Mouse (Mus musculus): ENCODE measurements at regions not wholly inside any gene's neighbourhood (a gene's known extent, or its start where the extent isn't known, plus 50 kb on each side); places are given as distances from the start of the nearest gene placed in this dataset.

DNA sequence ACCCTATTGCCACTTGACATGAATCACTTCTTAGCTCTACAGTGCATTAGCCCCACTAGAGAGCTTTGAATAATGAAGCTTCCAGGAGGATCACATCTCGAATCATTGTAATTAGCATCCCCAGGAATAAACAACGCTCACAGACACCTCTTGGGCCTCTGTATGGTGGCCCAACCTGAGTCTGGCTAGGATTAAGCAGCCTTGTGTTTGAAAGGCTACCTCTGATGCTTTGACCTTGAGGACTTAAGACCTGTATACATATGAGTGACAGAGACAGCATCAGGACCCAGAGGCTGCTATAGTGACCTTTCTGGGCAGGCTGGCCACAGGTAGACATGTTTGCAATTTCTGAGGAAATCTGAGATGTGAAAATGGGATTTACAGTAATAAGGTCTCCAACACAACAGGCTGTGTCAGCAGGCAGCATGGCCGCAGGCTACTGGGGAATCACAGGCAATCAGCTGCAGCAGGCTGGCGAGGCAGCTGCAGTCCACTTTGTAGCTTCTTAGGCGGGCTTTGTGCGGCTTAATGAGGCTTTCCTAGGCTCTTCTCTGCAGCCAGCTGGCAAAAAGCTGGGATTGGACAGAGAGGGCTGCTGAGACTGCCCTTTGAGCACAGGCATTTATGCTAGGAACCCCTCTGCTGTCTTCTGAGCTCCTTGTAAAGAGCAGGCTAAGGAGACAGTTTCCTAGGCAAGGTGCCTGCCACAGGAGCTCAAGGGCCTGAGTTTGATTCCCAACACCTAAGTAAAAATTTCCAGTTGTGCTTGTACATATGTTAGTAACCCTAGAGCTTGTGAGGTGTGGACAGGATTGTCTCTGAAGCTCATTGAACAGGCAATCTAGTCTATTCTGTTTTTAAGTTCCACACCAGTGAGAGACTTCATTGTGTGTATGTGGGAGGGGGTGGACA, 768.1 kb upstream of the Auts2 start:
- no peaks in the 10 kb centered on the region for H3K36me3 ChIP-seq
- 16% methylated on average over 6 of the region's 6 CpGs for WGBS
- peak; percentile 81 for ATAC-seq

DNA sequence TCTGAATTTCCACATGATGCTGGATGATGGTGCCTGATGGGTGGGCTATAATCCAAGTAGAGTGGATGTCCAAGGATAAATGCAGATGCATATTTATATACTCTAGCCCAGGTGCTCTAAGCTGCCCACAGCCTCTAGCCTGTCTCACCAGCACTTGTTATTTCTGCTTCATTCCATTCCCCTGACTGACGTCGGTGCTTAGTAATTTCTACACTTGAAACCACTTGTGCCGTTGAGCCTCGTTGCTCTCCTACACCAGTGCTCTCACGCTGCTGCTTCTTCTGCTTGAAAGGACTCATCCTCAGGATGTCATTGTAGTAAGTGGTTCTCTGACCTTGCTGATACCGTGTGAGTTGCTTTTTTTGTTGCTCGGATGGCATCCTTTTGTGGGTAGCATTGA, 724.7 kb upstream of the Auts2 start:
- no peak for ATAC-seq
- WGBS = 70% methylated on average over 7 of the region's 7 CpGs

More for the DNA sequence above, 768.1 kb upstream of the Auts2 start:
- Histone ChIP-seq H3K4me3 (replicated peaks) (no peak overlapping the region), H3K27ac (peak overlapping the region; percentile 67), H3K9me3 (no peaks in the 10 kb centered on the region), H3K4me1 (replicated peaks) (peaks cover 16% of the 10 kb centered on the region), H3K9ac (replicated peaks) (no peak overlapping the region), H3K27me3 (no peaks in the 10 kb centered on the region), H3K4me2 (replicated peaks) (no peak overlapping the region)

DNA sequence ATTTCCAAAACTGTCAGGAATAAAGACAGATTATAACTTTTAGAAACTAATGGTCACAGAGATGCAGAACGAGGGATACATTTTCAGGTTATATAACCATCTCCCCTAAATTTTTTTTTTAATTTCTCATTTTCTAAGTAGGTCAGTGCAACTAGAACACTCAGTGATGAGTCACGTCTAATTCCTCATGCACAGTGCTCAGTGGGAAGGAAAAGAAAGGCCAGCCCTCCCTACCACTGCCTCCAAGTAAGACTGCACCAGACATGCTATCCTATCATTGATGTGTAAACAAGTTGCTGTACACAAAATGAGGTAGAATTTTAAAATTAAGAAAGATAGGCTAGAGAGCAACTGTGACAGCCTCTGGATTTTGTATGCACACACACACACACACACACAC, 724.2 kb upstream of the Auts2 start:
- H3K27ac ChIP-seq = no peak overlapping the region
- no peak overlapping the region for H3K4me2 ChIP-seq (replicated peaks)
- no peaks in the 10 kb centered on the region for H3K4me1 ChIP-seq (replicated peaks)
- no peaks in the 10 kb centered on the region for H3K27me3 ChIP-seq
- H3K4me3 ChIP-seq (replicated peaks) = no peak overlapping the region
- H3K9ac ChIP-seq (replicated peaks) = no peak overlapping the region
- no peak for ATAC-seq
- H3K36me3 ChIP-seq = no peaks in the 10 kb centered on the region
- no peaks in the 10 kb centered on the region for H3K9me3 ChIP-seq
- WGBS = 76% methylated on average over 2 of the region's 2 CpGs

More for the DNA sequence above, 724.7 kb upstream of the Auts2 start:
- H3K27ac ChIP-seq = no peak overlapping the region
- no peak overlapping the region for H3K9ac ChIP-seq (replicated peaks)
- H3K36me3 ChIP-seq = no peaks in the 10 kb centered on the region
- H3K4me3 ChIP-seq (replicated peaks) = no peak overlapping the region
- H3K4me1 ChIP-seq (replicated peaks) = no peaks in the 10 kb centered on the region
- no peaks in the 10 kb centered on the region for H3K9me3 ChIP-seq
- H3K27me3 ChIP-seq = no peaks in the 10 kb centered on the region
- H3K4me2 ChIP-seq (replicated peaks) = no peak overlapping the region

DNA sequence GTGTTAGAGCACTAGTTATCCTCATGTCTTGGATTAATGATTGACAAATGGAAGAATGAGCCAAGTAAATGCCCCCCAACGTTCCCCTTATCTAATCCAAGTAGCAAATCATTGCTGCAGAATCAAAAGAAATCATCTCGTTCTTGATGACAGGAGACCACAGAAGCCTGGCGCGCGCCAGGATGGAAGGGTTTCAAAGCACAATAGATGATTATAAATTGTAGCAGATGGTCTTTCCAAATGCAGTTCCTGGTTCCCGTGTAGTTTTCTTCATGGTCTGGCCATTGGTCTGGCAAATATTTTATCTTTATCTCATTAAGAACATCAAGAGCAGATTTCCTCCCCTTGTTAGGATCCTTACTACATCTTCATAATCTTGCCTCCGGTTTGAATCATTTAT, 721.8 kb upstream of the Auts2 start:
- no peak overlapping the region for H3K4me2 ChIP-seq (replicated peaks)
- H3K27me3 ChIP-seq = no peaks in the 10 kb centered on the region
- H3K4me1 ChIP-seq (replicated peaks) = no peaks in the 10 kb centered on the region
- no peaks in the 10 kb centered on the region for H3K9me3 ChIP-seq
- no peak overlapping the region for H3K4me3 ChIP-seq (replicated peaks)
- ATAC-seq = no peak
- no peak overlapping the region for H3K9ac ChIP-seq (replicated peaks)
- H3K27ac ChIP-seq = no peak overlapping the region
- WGBS = 65% methylated on average over 7 of the region's 7 CpGs
- no peaks in the 10 kb centered on the region for H3K36me3 ChIP-seq

DNA sequence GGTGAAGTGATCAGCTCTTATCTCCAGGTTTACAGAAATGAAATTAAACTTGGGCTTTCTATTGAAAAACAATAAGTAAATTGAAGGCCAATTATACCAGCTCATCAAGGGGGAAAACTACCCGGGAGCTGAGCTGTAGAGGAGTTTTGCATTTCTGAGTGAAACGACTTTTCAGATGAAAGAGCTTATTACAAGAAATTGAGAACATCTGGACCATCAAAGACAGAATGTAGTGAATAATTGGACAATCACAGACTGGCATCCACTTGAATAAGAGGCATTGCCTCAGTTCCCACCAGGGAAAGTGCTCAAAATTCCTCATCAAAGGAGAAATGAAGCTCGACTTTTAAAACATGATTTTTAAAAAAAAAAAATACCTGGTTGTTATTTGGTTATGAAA, 675.7 kb upstream of the Auts2 start:
- Histone ChIP-seq H3K9me3 (no peaks in the 10 kb centered on the region), H3K36me3 (no peaks in the 10 kb centered on the region), H3K4me3 (replicated peaks) (no peak overlapping the region), H3K4me1 (replicated peaks) (no peaks in the 10 kb centered on the region), H3K27me3 (no peaks in the 10 kb centered on the region), H3K9ac (replicated peaks) (no peak overlapping the region), H3K27ac (no peak overlapping the region), H3K4me2 (replicated peaks) (no peak overlapping the region)
- no peak for ATAC-seq
- WGBS = 70% methylated on average over 3 of the region's 3 CpGs

DNA sequence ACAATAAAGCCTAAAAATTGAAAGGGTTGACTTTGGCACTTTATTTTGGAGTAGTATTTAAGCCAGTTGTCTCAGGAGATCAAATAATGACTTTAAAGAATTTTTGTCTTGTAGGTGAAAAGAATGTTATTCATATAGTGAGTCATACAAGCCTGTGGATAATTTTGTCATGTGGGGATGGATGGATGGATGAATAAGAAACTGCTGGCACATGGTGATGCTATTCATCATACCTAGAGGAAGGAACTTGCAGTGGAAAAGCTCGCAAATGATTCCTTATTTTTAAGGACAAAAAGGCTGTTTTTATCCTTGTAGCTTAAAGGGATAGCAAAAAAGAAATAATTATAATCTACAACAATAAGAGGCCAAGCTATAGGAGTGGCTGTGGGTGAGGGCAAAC, 655.4 kb upstream of the Auts2 start:
- Histone ChIP-seq H3K4me3 (replicated peaks) (no peak overlapping the region), H3K9ac (replicated peaks) (no peak overlapping the region), H3K9me3 (no peaks in the 10 kb centered on the region), H3K36me3 (no peaks in the 10 kb centered on the region), H3K4me2 (replicated peaks) (no peak overlapping the region), H3K27me3 (no peaks in the 10 kb centered on the region), H3K27ac (no peak overlapping the region), H3K4me1 (replicated peaks) (no peaks in the 10 kb centered on the region)
- ATAC-seq = no peak
- WGBS = 91% methylated on average over 1 of the region's 1 CpGs

DNA sequence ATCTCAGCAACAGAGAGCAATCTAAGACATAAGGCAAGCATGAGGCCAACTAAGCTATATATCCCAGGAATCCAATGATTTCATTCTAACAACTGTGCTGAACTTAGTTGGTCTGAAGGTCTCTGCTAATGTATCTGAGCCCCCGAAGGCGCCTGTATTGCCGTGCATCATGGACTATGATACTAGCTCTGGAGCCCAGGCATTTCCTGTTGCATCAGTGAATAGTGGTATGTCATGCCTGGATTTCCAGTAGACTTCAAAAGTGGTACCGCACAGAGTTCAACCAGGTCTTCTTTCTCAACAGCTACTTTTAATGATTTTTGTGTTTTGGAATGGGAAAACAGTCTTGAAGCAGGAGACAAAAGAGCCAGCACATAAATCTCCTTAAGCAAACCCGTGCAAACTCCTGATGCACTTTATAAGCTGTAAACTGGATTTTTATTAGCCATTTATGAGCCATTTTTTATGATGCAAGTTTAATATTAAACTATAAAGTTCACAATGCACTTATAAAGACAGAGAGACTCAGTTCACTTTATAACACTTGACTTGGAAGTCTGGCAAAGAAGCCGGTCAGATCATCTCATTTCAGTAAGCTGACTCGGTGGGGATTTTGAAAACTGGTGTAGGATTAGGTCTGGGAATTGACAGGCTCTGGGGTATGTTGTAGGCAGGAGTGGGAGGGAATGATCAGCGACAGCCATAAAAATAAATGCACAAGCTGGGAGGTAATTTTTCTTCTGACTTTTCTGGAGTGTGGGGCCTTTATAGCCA, 646.8 kb upstream of the Auts2 start:
- H3K9ac ChIP-seq (replicated peaks) = no peak overlapping the region
- H3K9me3 ChIP-seq = no peaks in the 10 kb centered on the region
- no peak overlapping the region for H3K27ac ChIP-seq
- WGBS = 88% methylated on average over 8 of the region's 8 CpGs
- no peak overlapping the region for H3K4me3 ChIP-seq (replicated peaks)
- no peaks in the 10 kb centered on the region for H3K27me3 ChIP-seq
- no peak for ATAC-seq
- H3K4me1 ChIP-seq (replicated peaks) = no peaks in the 10 kb centered on the region
- no peak overlapping the region for H3K4me2 ChIP-seq (replicated peaks)
- H3K36me3 ChIP-seq = no peaks in the 10 kb centered on the region

DNA sequence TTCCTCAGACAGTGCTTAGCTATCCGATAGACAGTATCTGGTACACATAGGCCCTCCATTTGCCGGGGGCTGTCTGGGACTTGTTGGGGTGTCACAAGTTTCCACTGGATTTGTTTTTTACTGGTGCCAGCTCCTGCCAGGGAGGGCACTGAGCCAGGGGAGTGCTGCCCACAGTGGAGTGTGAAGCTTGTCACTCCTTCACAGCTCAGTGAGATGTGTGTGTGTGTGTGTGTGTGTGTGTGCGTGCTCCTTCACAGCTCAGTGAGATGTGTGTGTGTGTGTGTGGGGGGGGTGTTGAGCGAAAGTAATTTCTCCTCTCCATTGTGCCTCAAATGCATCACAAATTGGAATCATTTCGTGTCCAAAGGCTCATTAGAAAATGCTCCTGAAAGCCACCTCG, 632.5 kb upstream of the Auts2 start:
- no peak overlapping the region for H3K9ac ChIP-seq (replicated peaks)
- H3K4me2 ChIP-seq (replicated peaks) = no peak overlapping the region
- no peaks in the 10 kb centered on the region for H3K9me3 ChIP-seq
- H3K27me3 ChIP-seq = no peaks in the 10 kb centered on the region
- no peaks in the 10 kb centered on the region; the same call in 1 of the 2 replicates for H3K4me1 ChIP-seq (replicated peaks)
- WGBS = 94% methylated on average over 6 of the region's 6 CpGs
- ATAC-seq = no peak
- no peaks in the 10 kb centered on the region for H3K36me3 ChIP-seq
- no peak overlapping the region for H3K4me3 ChIP-seq (replicated peaks)
- no peak overlapping the region for H3K27ac ChIP-seq

DNA sequence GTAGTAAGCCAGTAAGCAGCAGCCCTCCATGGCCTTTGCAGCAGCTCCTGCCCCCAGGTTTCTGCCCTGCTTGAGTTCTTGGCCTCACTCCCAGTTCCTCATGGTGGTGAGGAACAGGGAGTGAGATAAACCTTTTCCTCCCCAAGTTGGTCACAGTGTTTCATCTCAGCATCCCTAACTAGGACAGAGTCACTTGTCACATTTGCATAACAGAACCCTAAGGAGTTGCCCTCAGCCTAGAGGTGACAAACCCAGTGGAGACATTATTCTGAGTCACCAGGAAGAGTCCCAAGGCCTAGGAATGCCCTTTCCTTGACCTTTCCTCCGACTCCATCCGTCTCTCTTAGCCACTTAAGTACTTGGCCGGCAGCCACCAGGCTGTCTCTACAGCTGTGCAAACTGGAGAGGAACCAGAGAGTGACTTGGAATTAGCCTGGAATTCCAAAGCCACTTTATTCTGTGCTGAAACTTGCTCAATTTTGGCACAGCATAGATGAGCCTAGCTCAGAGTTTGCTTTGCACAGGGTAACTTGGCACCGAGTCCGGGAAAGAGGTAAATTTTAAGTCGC, 630.1 kb upstream of the Auts2 start:
- Histone ChIP-seq H3K27ac (no peak overlapping the region), H3K9me3 (no peaks in the 10 kb centered on the region), H3K27me3 (no peaks in the 10 kb centered on the region), H3K4me2 (replicated peaks) (no peak overlapping the region), H3K4me1 (replicated peaks) (no peaks in the 10 kb centered on the region; the same call in 1 of the 2 replicates), H3K4me3 (replicated peaks) (no peak overlapping the region), H3K36me3 (no peaks in the 10 kb centered on the region), H3K9ac (replicated peaks) (no peak overlapping the region)
- ATAC-seq = 0 out of 2 replicates have a peak, but pooled peaks have one; percentile 40
- WGBS = 55% methylated on average over 6 of the region's 6 CpGs

DNA sequence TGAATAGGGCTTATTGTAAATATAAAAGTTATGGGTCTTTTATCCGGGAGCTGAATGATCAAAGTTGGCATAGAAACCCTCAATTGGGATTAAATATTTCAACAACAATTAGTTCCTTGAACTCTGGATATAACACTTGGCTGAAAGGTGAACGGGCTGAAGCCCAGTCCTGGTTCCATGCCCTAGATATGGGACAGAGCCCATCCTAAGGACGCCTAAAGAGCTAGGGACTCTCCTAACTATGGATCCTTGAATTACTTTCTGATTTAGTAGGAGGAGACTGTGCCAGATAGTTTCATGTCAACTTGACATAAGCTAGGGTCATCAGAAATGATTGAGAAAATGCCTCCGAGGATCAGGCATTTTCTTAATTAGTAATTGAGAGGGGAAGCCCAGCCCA, 629.5 kb upstream of the Auts2 start:
- Histone ChIP-seq H3K4me3 (replicated peaks) (no peak overlapping the region), H3K9me3 (no peaks in the 10 kb centered on the region), H3K27me3 (no peaks in the 10 kb centered on the region), H3K27ac (no peak overlapping the region), H3K4me2 (replicated peaks) (no peak overlapping the region), H3K9ac (replicated peaks) (no peak overlapping the region), H3K36me3 (no peaks in the 10 kb centered on the region), H3K4me1 (replicated peaks) (no peaks in the 10 kb centered on the region; the same call in 1 of the 2 replicates)
- WGBS = 91% methylated on average over 4 of the region's 4 CpGs
- ATAC-seq = no peak

DNA sequence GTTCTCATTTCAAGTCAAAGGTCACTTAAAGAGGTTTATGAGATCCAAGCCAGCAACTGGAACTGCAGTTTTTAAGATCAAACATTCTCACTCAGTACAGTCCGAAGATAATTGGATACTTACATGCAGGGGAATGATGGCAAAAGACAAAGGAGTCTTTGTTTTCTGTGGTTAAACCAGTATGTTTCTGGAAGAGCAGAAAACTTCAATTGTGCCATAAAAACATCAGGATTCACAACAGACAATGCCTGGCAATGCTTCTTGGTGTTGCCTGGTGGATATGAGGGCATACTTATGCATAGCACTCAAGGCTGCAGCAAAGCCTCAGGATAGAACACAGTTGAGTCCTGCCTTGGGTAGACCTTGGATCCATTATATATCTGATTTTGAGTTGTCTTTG, 628.1 kb upstream of the Auts2 start:
- Histone ChIP-seq H3K9ac (replicated peaks) (no peak overlapping the region), H3K27me3 (no peaks in the 10 kb centered on the region), H3K27ac (no peak overlapping the region), H3K4me2 (replicated peaks) (no peak overlapping the region), H3K4me3 (replicated peaks) (no peak overlapping the region), H3K9me3 (no peaks in the 10 kb centered on the region), H3K4me1 (replicated peaks) (peaks cover 5% of the 10 kb centered on the region; the same call in 1 of the 2 replicates), H3K36me3 (no peaks in the 10 kb centered on the region)
- no peak for ATAC-seq
- WGBS = 64% methylated on average over 1 of the region's 1 CpGs

DNA sequence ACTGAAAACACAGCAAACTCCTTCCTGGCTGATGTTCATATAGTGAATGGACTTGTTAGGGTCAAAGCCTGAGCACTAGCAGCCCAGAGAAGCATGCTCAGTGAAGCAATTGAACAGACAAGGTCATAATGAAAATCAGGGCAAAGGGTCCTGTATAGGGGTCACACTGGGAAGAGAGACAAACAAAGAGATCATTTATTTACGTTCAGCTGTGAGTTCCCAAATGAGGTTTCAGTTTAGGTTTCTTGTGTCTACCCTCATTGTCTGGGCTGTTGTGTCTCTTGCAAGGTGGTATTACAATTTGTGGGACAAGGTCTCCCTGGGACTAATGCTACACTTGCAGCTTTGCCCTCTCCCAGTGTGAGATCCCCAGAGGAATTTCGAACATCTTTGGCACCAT, 624.4 kb upstream of the Auts2 start:
- H3K36me3 ChIP-seq = no peaks in the 10 kb centered on the region
- no peak overlapping the region for H3K27ac ChIP-seq
- H3K9ac ChIP-seq (replicated peaks) = no peak overlapping the region
- peaks cover 5% of the 10 kb centered on the region; the same call in 1 of the 2 replicates for H3K4me1 ChIP-seq (replicated peaks)
- WGBS = 44% methylated on average over 2 of the region's 2 CpGs
- no peak for ATAC-seq
- no peaks in the 10 kb centered on the region for H3K9me3 ChIP-seq
- peaks cover 5% of the 10 kb centered on the region; the same call in 1 of the 2 replicates for H3K27me3 ChIP-seq
- H3K4me2 ChIP-seq (replicated peaks) = no peak overlapping the region
- H3K4me3 ChIP-seq (replicated peaks) = no peak overlapping the region
